Mouse (Mus musculus) thymus, adult 2 months (tissue): ENCODE data around the gene Vwf.

Experiments used
- CTCF ChIP-seq: fragments of 200-500 bp; IDR thresholded peaks from 2 replicates; pipeline ENCODE4 v1.5.1; 2012; ENCODE audit warnings: mild to moderate bottlenecking, control low read depth, low read length, moderate library complexity, borderline replicate concordance; ENCODE audit not compliant: control insufficient read depth, poor library complexity, insufficient read depth; ENCODE audit errors: extremely low read depth
- POLR2A ChIP-seq: fragments of 200-500 bp; IDR thresholded peaks from 2 replicates; pipeline ENCODE4 v1.6.1; 2012; ENCODE audit warnings: mild to moderate bottlenecking, low read length, control low read depth, moderate library complexity; ENCODE audit not compliant: control insufficient read depth, poor library complexity, insufficient read depth; ENCODE audit errors: extremely low read depth

DNA sequence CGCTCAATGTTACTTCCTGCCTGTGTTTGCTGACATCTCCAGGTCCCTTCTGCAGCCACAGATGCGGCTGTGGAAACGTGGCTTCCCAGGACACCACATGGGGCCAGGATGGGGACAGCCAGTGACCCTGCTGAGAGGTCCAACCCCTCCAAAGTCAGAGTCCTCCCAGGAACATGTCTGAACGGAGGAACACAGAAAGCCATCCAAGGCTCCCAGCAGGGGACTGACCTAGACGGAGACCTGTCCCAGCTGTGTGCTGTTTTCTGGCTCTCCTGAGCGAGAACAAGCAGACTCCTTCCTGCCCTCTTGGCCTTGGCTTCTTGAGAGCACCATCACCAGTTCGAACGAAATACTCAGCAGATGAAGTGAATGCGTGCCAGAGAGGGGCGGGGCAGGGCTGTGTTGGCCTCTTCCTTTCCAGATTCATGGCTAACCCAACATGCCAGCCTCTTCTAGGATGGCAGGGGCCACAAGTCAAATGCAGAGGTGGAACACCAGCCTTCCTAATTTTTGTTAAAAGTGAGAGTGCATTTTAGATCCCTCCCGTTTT, 183.5 kb downstream of the Vwf start:
- no peak for TF ChIP-seq POLR2A
- TF ChIP-seq CTCF: no peak
